Mouse (Mus musculus): ENCODE data around the gene Trnp1. TPM values are rescaled to one million over a fixed set of nuclear protein-coding genes. Genes with fewer than 3 reads are reported as not detected.
"Not testable (repeated sequence)": the region's sequence is repeated elsewhere in the genome, so short reads cannot be mapped to it uniquely, and the experiment has no call there.

Gene Trnp1
- 1 to 10 TPM in 1 of 4 experiments, under 1 TPM in 3; 0.41 to 1.4 (median 0.81) TPM for total RNA-seq (2022)

DNA sequence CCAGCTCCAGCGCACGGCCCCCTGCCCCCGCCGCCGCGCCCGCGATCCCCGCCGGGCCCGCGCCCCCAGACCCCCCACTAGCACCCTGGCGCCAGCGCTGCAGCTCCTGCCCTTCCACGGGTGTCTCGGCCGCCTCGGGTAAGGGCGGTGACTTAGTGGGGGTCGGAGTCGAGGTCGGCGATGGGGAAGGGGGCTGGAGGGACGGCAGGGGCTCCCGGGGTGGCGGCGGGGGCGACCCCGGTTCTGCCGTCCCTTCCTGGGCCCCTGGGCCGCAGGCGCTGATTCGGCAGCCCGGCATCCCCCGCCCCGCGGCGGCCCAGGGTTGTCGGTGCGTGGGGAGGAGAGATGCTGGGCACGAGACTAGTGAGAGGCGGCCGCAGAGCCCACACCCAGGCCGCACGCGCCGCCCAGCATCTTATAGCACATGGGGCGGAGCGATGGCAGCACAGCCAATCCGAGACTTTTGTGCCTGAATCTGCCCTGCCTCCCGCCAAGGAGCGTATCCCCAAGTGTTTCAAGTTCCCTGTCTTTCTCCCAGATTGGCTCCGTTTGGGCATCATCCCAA is at the start of gene Trnp1:
Gene Trnp1 (minus strand): TSS at position 391 of the 565 bp plus-strand sequence.
- DNase-seq (ENCODE audit: low spot score in 2 of 2), result peak; percentile 27 to 40

DNA sequence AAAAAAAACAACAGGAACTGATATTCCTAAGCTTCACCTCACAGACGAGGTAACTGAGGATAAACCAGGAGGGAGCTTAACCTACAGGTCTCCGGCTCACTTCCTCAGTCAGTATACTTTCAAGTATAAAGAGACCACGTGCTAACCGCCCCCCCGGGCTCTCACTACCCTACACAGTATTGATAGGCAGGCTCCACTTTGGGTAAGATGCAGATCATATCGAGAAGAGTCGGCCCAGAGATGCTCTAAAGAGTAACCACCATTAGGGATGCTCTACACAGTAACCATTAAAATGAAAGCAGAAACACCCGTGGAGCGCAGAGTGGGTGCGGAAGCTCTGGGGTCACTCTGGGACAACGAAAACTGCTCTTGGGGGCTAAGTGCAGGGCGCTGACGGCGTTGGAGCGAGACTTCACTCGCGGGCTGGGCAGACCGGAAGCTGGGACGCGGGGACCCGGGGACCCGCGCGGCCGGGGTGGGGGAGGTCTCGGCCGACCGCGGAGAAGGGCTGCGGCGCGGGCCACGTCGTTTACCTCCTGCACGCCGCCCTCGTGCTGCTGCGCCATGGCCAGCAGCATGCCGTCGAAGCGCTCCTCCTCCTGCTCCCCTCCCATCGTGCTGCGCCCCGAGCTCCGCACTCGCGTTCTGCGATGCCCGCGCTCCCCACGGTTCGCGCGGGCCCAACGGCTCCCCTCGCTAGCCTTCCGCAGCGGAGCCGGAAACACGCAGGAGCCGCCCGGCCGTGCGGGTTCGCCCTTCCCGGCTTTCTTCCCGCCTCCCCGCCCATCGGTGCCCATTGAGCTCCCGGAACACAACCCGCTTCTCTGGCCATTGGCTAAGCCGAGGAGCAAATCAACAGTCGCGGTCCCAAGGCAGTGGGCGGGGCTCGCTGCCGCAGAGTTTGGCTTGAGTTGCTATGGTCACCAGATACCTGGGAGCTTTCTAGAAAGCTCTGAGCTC is 47.2 kb upstream of the Trnp1 start, which contains the start of gene Nudc:
Gene Nudc (minus strand): TSS at position 725 of the 960 bp plus-strand sequence.
- peak; percentile 93 for DNase-seq (ENCODE audit: low spot score in 2 of 2)

- DNase-seq (ENCODE audit: low spot score in 2 of 2), result no peak
Measured at GRCm38 (mm10) chr4:133536652-133537051, 38.3 kb upstream of the Trnp1 start.

DNA sequence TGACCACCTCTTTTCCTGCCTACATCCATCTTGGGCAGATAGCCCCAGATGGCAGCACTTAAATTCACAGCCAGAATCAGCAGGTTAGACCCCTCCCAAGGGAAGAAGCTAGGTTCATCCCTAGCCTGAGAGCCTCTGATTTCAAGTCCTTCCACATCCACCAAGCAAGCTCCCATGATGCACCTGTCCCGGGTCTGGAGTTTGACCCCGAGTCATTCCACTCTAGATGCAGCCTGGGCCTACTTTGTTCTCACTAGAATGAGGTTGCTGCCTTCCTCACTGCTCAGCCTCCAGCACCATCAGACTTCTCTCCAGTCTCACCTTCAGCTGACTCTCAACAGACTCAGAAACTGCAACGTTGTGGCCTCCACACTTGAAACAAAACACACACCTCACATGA is 37.7 kb upstream of the Trnp1 start:
- no peak for DNase-seq (ENCODE audit: low spot score in 2 of 2)

- no peak for DNase-seq (ENCODE audit: low spot score in 2 of 2)
Measured at GRCm38 (mm10) chr4:133532777-133533176, 34.4 kb upstream of the Trnp1 start.

DNA sequence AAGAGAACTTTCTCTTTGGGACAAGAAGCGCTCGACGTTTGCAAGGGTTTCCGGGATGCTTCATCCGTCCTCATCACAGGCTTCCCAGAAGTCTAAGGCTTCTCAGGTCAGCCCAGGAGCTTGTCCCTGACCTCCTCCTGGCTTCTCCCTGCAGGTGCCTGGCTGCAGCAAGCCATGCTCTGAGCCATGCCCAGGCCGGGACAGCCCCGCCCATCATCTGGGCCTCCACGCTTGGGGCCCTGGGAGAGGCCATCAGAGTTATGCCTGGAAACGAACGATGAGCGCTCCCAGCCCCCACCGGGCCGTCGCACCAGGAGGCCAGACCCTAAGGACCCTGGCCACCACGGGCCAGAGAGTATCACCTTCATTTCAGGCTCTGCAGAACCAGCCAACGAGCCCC is 29.4 kb upstream of the Trnp1 start:
- DNase-seq (ENCODE audit: low spot score in 2 of 2), result no peak

DNA sequence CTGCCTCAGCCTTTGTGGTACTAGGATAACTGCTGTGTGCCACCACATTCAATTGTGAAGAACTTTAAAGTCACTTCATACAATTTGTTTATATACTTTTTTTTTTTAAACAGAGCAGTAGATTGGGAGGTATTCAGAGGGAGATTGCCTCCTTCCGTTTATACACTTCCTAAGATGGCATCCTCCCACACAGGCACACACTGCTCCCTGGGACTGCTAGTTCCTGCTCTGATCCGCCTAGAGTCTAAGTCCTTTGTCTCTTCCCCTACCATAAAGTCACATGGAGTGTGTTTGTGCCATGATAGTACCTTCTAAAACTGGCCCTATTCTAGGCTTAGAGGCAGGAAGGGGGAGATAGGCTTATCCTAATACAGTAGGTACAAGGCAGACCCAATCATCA is 23.2 kb upstream of the Trnp1 start:
- no peak for DNase-seq (ENCODE audit: low spot score in 2 of 2)

DNA sequence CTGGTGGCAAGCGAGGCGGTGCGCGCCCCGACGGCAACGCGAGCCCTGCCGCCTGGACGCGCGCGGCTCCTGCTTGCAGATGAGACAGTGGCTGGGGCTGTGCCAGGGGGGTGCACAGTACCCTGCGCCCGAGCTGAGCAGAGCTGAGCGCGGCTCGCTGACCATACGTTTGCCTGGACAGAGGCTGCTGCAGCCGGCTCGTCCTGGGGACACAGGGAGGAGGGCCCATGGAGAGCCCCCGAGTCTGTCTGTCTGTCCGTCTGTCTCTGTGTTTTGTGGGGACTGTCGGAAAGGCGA is 21.0 kb upstream of the Trnp1 start:
- no peak for DNase-seq (ENCODE audit: low spot score in 2 of 2)

GRCm38 (mm10) chr4:133518601-133519368 is 20.4 kb upstream of the Trnp1 start, which contains the start of gene Kdf1:
Gene Kdf1, plus strand, starts transcription at chr4:133518963.
- no peak for DNase-seq (ENCODE audit: low spot score in 2 of 2)

GRCm38 (mm10) chr4:133512972-133513371 is 14.6 kb upstream of the Trnp1 start:
- DNase-seq (ENCODE audit: low spot score in 2 of 2), result peak; percentile 43 to 51

DNA sequence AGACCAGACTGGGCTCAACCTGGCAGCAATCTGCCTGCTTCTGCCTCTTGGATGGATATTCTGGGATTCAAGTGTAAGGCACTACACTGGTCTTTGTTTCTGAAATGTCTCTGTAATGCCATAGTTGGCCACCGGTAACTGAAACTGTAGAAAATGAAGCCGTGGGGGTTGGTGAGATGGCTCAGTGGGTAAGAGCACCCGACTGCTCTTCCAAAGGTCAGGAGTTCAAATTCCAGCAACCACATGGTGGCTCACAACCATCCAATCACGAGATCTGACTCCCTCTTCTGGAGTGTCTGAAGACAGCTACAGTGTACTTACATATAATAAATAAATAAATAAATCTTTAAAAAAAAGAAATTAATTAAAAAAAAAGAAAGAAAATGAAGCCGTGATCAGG is 14.2 kb upstream of the Trnp1 start:
- not testable (repeated sequence) for DNase-seq (ENCODE audit: low spot score in 2 of 2)

DNA sequence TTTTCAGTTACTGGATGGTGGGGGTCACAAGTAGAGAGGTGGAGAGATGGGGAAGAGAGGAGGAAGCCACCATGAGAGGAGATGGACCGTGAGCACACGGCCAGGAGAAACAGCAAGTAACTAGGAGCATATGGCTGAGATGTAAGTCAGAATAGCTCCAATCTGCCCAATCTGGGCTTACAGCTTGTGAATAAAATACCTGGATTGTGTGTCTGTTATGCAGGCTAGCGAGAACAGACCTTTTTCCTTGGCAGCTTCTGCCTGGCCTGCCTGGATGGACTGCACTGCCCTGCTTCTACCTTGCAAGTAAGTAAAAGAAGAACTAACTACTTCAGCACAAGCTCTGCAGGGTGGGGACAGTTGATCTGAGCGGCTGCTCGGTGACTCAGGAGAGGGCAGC is 12.7 kb upstream of the Trnp1 start:
- no peak for DNase-seq (ENCODE audit: low spot score in 2 of 2)

DNA sequence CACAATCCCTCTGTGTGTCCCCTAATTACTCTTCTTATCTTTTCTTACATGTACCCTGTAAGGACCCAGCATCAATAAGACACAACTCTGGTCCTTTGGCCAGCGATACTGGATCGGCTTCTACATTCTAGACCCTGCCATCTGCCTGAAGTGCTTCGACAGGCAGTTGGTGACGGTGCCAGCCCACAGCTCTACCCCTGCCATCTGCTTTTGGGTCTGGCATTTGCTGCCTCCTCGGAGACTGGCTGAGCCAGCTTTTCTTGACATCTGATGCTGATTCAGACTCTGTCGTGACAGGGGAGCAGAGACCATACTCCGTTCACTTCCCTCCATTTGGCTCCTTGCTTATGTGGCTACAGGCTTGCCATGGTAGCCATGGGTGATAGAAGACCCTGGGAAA is 10.6 kb upstream of the Trnp1 start:
- no peak for DNase-seq (ENCODE audit: low spot score in 2 of 2)

- DNase-seq (ENCODE audit: low spot score in 2 of 2), result no peak
Measured at GRCm38 (mm10) chr4:133506573-133506972, 8.2 kb upstream of the Trnp1 start.

DNA sequence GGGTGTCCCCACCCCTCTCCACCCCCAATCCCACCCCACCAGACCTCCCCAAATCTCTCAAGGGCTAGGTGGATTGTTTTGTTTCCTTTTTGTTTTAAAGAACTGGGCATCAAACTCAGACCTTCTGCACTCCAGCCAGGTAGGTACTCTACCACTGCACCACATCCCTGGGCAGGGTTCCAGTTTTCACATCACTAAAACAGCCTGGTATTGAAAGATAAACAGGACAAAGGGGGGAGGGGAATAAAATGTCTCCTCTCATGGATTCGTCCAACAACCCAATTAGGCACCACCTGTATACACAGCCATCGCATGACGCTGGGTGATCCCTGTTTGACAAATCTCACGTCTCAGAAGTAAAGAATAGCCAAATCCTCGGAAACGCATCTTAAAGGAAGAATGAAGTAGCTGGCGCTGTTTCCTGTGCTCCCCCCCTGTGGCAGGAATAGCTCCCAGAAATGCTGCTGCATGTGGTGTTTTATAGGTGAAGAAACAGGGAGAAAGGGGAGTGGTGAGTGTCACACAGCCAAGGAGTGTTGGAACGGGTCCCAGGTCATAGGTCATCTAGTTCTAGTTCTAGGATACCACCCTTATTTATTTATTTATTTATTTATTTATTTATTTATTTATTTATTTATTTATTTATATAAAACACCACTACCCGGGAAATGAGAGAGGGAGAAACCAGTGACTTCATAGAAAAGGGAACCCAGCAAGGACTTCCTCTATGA is 6.6 kb upstream of the Trnp1 start:
- no peak for DNase-seq (ENCODE audit: low spot score in 2 of 2)

GRCm38 (mm10) chr4:133504300-133504699 is 6.0 kb upstream of the Trnp1 start:
- no peak for DNase-seq (ENCODE audit: low spot score in 2 of 2)

GRCm38 (mm10) chr4:133501514-133501913 is 3.2 kb upstream of the Trnp1 start:
- no peak for DNase-seq (ENCODE audit: low spot score in 2 of 2)

- DNase-seq (ENCODE audit: low spot score in 2 of 2), result no peak
Measured at GRCm38 (mm10) chr4:133497461-133498159, 740 bp downstream of the Trnp1 start.

GRCm38 (mm10) chr4:133496738-133497445 is 1.5 kb downstream of the Trnp1 start:
- no peak for DNase-seq (ENCODE audit: low spot score in 2 of 2)

GRCm38 (mm10) chr4:133495711-133496110 is 2.6 kb downstream of the Trnp1 start:
- DNase-seq (ENCODE audit: low spot score in 2 of 2), result no peak
